Mouse (Mus musculus) liver, adult 2 months (tissue): ENCODE measurements around the gene Comt.

Source experiments
- CTCF ChIP-seq: fragments of 200-500 bp; IDR thresholded peaks from 2 replicates; pipeline ENCODE4 v1.5.1; 2011; ENCODE audit warnings: low read depth, low read length, control low read depth
- POLR2A ChIP-seq: fragments of 200-500 bp; IDR thresholded peaks from 2 replicates; pipeline ENCODE4 v1.6.1; 2011; ENCODE audit warnings: low read length, control low read depth; ENCODE audit not compliant: insufficient read depth; ENCODE audit errors: extremely low read depth

- TF ChIP-seq CTCF (no peak), POLR2A (no peak)
These were observed 56.5 kb downstream of the Comt start for GRCm38 (mm10) chr16:18370197-18370596.
